Mouse (Mus musculus): Measurements from ENCODE around the gene Zfp119b. TPM values are rescaled to one million over a fixed set of nuclear protein-coding genes. Genes with fewer than 3 reads are reported as not detected.
"Not testable (repeated sequence)": the region's sequence is repeated elsewhere in the genome, so short reads cannot be mapped to it uniquely, and the experiment has no call there.

Gene Zfp119b
- polyA plus RNA-seq, 2 experiments, result 3.5 to 7.1 TPM

- no peak for DNase-seq (ENCODE audit: low spot score)
These were observed 45.6 kb downstream of the Zfp119b start for GRCm38 (mm10) chr17:55903687-55904086.

GRCm38 (mm10) chr17:55903087-55903486, 46.2 kb downstream of the Zfp119b start:
- WGBS, result 74% methylated on average over 2 of the region's 2 CpGs
- Histone ChIP-seq H3K9me3 (ENCODE audit: control insufficient read depth, low read length) (peaks cover 14% of the 10 kb centered on the region), H3K27ac (replicated peaks; ENCODE audit: low read depth, low read length) (no peak overlapping the region), H3K9ac (ENCODE audit: low read depth, low read length, severe bottlenecking) (no peak overlapping the region), H3K27me3 (ENCODE audit: control insufficient read depth, insufficient read depth, low read length) (no peaks in the 10 kb centered on the region), H3K4me1 (ENCODE audit: control insufficient read depth, insufficient read depth, low read length) (no peaks in the 10 kb centered on the region), H3K4me3 (replicated peaks; ENCODE audit: low read length) (no peak overlapping the region), H3K4me2 (replicated peaks; ENCODE audit: low read depth, low read length, severe bottlenecking) (no peak overlapping the region), H3K36me3 (ENCODE audit: control insufficient read depth, insufficient read depth, low read length) (peaks cover 3% of the 10 kb centered on the region)
- TF ChIP-seq POLR2A (IDR thresholded peaks at IDR 0.05; ENCODE audit: borderline replicate concordance, extremely low read depth, insufficient read depth, insufficient read length), result no peak
- DNase-seq (ENCODE audit: low spot score), result no peak
- no peak for ATAC-seq (ENCODE audit: low FRiP score, low read depth)

More at GRCm38 (mm10) chr17:55903687-55904086, 45.6 kb downstream of the Zfp119b start:
- WGBS, result 87% methylated on average over 1 of the region's 1 CpGs
- Histone ChIP-seq H3K4me2 (replicated peaks; ENCODE audit: low read depth, low read length, severe bottlenecking) (no peak overlapping the region), H3K27me3 (ENCODE audit: control insufficient read depth, insufficient read depth, low read length) (no peaks in the 10 kb centered on the region), H3K4me1 (ENCODE audit: control insufficient read depth, insufficient read depth, low read length) (no peaks in the 10 kb centered on the region), H3K4me3 (replicated peaks; ENCODE audit: low read length) (no peak overlapping the region), H3K9me3 (ENCODE audit: control insufficient read depth, low read length) (peaks cover 9% of the 10 kb centered on the region; the same call in 1 of the 2 replicates), H3K36me3 (ENCODE audit: control insufficient read depth, insufficient read depth, low read length) (no peaks in the 10 kb centered on the region), H3K27ac (replicated peaks; ENCODE audit: low read depth, low read length) (no peak overlapping the region), H3K9ac (ENCODE audit: low read depth, low read length, severe bottlenecking) (no peak overlapping the region)
- ATAC-seq (ENCODE audit: low FRiP score, low read depth), result no peak
- TF ChIP-seq POLR2A (IDR thresholded peaks at IDR 0.05; ENCODE audit: borderline replicate concordance, extremely low read depth, insufficient read depth, insufficient read length), result no peak

- Histone ChIP-seq H3K27ac (replicated peaks; ENCODE audit: low read depth, low read length) (0 out of 2 replicates have a peak overlapping the region, but pooled peaks have one; percentile 43), H3K9ac (ENCODE audit: low read depth, low read length, severe bottlenecking) (peak overlapping the region; percentile 34; the same call in 1 of the 2 replicates), H3K4me2 (replicated peaks; ENCODE audit: low read depth, low read length, severe bottlenecking) (peak overlapping the region; percentile 50), H3K4me3 (replicated peaks; ENCODE audit: low read length) (peak overlapping the region; percentile 45)
- not testable (repeated sequence) for H3K4me1 ChIP-seq (ENCODE audit: control insufficient read depth, insufficient read depth, low read length); ATAC-seq (ENCODE audit: low FRiP score, low read depth); H3K9me3 ChIP-seq (ENCODE audit: control insufficient read depth, low read length); H3K27me3 ChIP-seq (ENCODE audit: control insufficient read depth, insufficient read depth, low read length); DNase-seq (ENCODE audit: low spot score); H3K36me3 ChIP-seq (ENCODE audit: control insufficient read depth, insufficient read depth, low read length)
- WGBS, result 10% methylated on average over 6 of the region's 8 CpGs
These were observed 56.8 kb downstream of the Zfp119b start for GRCm38 (mm10) chr17:55892406-55892955.

Other genes starting within 250 kb of the Zfp119b start
- gene Pot1b, start 236.9 kb downstream of the Zfp119b start, polyA plus RNA-seq (2012; rRNA removed), result 16.8 and 18.3 TPM in 2 replicates
- 6.9 and 7.9 TPM in 2 replicates for gene Pot1b, start 236.9 kb downstream of the Zfp119b start, polyA plus RNA-seq (2014; fragmentation: Nextera tagmentation; extraction: Ambion mirVana)
- gene Adgre4, start 199.5 kb downstream of the Zfp119b start, polyA plus RNA-seq (2012; rRNA removed), result 0.18 and 0.19 TPM in 2 replicates
- gene Adgre4, start 199.5 kb downstream of the Zfp119b start, polyA plus RNA-seq (2014; fragmentation: Nextera tagmentation; extraction: Ambion mirVana), result 0.26 and 0.33 TPM in 2 replicates
- gene Zfp119a, start 70.6 kb downstream of the Zfp119b start, polyA plus RNA-seq (2012; rRNA removed), result 2.1 and 3.5 TPM in 2 replicates
- 10.3 and 11.4 TPM in 2 replicates for gene Zfp119a, start 70.6 kb downstream of the Zfp119b start, polyA plus RNA-seq (2014; fragmentation: Nextera tagmentation; extraction: Ambion mirVana)
- 5.3 and 7.6 TPM in 2 replicates for gene Zfp959, start 57.4 kb downstream of the Zfp119b start, polyA plus RNA-seq (2012; rRNA removed)
- 11.1 and 12.1 TPM in 2 replicates for gene Zfp959, start 57.4 kb downstream of the Zfp119b start, polyA plus RNA-seq (2014; fragmentation: Nextera tagmentation; extraction: Ambion mirVana)
- 2.3 and 2.8 TPM in 2 replicates for gene Ebi3, start 3.1 kb upstream of the Zfp119b start, polyA plus RNA-seq (2012; rRNA removed)
- 1.7 and 2.2 TPM in 2 replicates for gene Ebi3, start 3.1 kb upstream of the Zfp119b start, polyA plus RNA-seq (2014; fragmentation: Nextera tagmentation; extraction: Ambion mirVana)
- 9.3 and 13.3 TPM in 2 replicates for gene Yju2, start 9.6 kb upstream of the Zfp119b start, polyA plus RNA-seq (2012; rRNA removed)
- gene Yju2, start 9.6 kb upstream of the Zfp119b start, polyA plus RNA-seq (2014; fragmentation: Nextera tagmentation; extraction: Ambion mirVana), result 16.7 and 19.2 TPM in 2 replicates
- 58.0 and 77.5 TPM in 2 replicates for gene Shd, start 21.0 kb upstream of the Zfp119b start, polyA plus RNA-seq (2012; rRNA removed)
- 25.8 and 33.7 TPM in 2 replicates for gene Shd, start 21.0 kb upstream of the Zfp119b start, polyA plus RNA-seq (2014; fragmentation: Nextera tagmentation; extraction: Ambion mirVana)
- gene Fsd1, start 37.0 kb upstream of the Zfp119b start, polyA plus RNA-seq (2012; rRNA removed), result 27.5 and 29.4 TPM in 2 replicates
- 14.2 and 18.7 TPM in 2 replicates for gene Fsd1, start 37.0 kb upstream of the Zfp119b start, polyA plus RNA-seq (2014; fragmentation: Nextera tagmentation; extraction: Ambion mirVana)
- 14.7 TPM in 2 replicates for gene Stap2, start 56.1 kb upstream of the Zfp119b start, polyA plus RNA-seq (2012; rRNA removed)
- gene Stap2, start 56.1 kb upstream of the Zfp119b start, polyA plus RNA-seq (2014; fragmentation: Nextera tagmentation; extraction: Ambion mirVana), result 14.4 and 18.7 TPM in 2 replicates
- 118 and 148 TPM in 2 replicates for gene Mpnd, start 56.2 kb upstream of the Zfp119b start, polyA plus RNA-seq (2012; rRNA removed)
- 101 and 114 TPM in 2 replicates for gene Mpnd, start 56.2 kb upstream of the Zfp119b start, polyA plus RNA-seq (2014; fragmentation: Nextera tagmentation; extraction: Ambion mirVana)
- gene Sh3gl1, start 87.1 kb upstream of the Zfp119b start, polyA plus RNA-seq (2012; rRNA removed), result 176 and 194 TPM in 2 replicates
- gene Sh3gl1, start 87.1 kb upstream of the Zfp119b start, polyA plus RNA-seq (2014; fragmentation: Nextera tagmentation; extraction: Ambion mirVana), result 166 and 178 TPM in 2 replicates
- 22.8 and 25.1 TPM in 2 replicates for gene Chaf1a, start 90.9 kb upstream of the Zfp119b start, polyA plus RNA-seq (2012; rRNA removed)
- 18.4 and 19.3 TPM in 2 replicates for gene Chaf1a, start 90.9 kb upstream of the Zfp119b start, polyA plus RNA-seq (2014; fragmentation: Nextera tagmentation; extraction: Ambion mirVana)
- gene Ubxn6, start 125.5 kb upstream of the Zfp119b start, polyA plus RNA-seq (2012; rRNA removed), result 61.9 and 82.9 TPM in 2 replicates
- 36.4 and 43.1 TPM in 2 replicates for gene Ubxn6, start 125.5 kb upstream of the Zfp119b start, polyA plus RNA-seq (2014; fragmentation: Nextera tagmentation; extraction: Ambion mirVana)
- 82.3 and 118 TPM in 2 replicates for gene Hdgfl2, start 130.1 kb upstream of the Zfp119b start, polyA plus RNA-seq (2012; rRNA removed)
- 84.9 and 104 TPM in 2 replicates for gene Hdgfl2, start 130.1 kb upstream of the Zfp119b start, polyA plus RNA-seq (2014; fragmentation: Nextera tagmentation; extraction: Ambion mirVana)
- 0.04 and 0.09 TPM in 2 replicates for gene Plin4, start 160.3 kb upstream of the Zfp119b start, polyA plus RNA-seq (2012; rRNA removed)
- 0.07 and 0.11 TPM in 2 replicates for gene Plin4, start 160.3 kb upstream of the Zfp119b start, polyA plus RNA-seq (2014; fragmentation: Nextera tagmentation; extraction: Ambion mirVana)
- gene Plin5, start 168.1 kb upstream of the Zfp119b start, polyA plus RNA-seq (2012; rRNA removed), result not detected in 2 replicates
- 0.10 and 0.17 TPM in 2 replicates for gene Plin5, start 168.1 kb upstream of the Zfp119b start, polyA plus RNA-seq (2014; fragmentation: Nextera tagmentation; extraction: Ambion mirVana)
- 0.27 and 0.29 TPM in 2 replicates for gene Lrg1, start 172.5 kb upstream of the Zfp119b start, polyA plus RNA-seq (2012; rRNA removed)
- 0.43 and 0.51 TPM in 2 replicates for gene Lrg1, start 172.5 kb upstream of the Zfp119b start, polyA plus RNA-seq (2014; fragmentation: Nextera tagmentation; extraction: Ambion mirVana)
- 10.5 and 13.4 TPM in 2 replicates for gene Sema6b, start 190.8 kb upstream of the Zfp119b start, polyA plus RNA-seq (2012; rRNA removed)
- 3.1 and 3.8 TPM in 2 replicates for gene Sema6b, start 190.8 kb upstream of the Zfp119b start, polyA plus RNA-seq (2014; fragmentation: Nextera tagmentation; extraction: Ambion mirVana)
- 9.3 and 10.3 TPM in 2 replicates for gene Tnfaip8l1, start 213.0 kb upstream of the Zfp119b start, polyA plus RNA-seq (2012; rRNA removed)
- gene Tnfaip8l1, start 213.0 kb upstream of the Zfp119b start, polyA plus RNA-seq (2014; fragmentation: Nextera tagmentation; extraction: Ambion mirVana), result 11.6 and 11.7 TPM in 2 replicates
- 83.2 and 93.7 TPM in 2 replicates for gene Mydgf, start 234.4 kb upstream of the Zfp119b start, polyA plus RNA-seq (2012; rRNA removed)
- gene Mydgf, start 234.4 kb upstream of the Zfp119b start, polyA plus RNA-seq (2014; fragmentation: Nextera tagmentation; extraction: Ambion mirVana), result 99.7 and 101 TPM in 2 replicates

Measured in limb, embryonic 14.5 days (tissue).